Mouse (Mus musculus): Measurements from ENCODE around the gene Gm17482. TPM values are rescaled to one million over a fixed set of nuclear protein-coding genes. Genes with fewer than 3 reads are reported as not detected.

Gene Gm17482
- polyA plus RNA-seq, 1 experiment from 2014 or later, result not detected

DNA sequence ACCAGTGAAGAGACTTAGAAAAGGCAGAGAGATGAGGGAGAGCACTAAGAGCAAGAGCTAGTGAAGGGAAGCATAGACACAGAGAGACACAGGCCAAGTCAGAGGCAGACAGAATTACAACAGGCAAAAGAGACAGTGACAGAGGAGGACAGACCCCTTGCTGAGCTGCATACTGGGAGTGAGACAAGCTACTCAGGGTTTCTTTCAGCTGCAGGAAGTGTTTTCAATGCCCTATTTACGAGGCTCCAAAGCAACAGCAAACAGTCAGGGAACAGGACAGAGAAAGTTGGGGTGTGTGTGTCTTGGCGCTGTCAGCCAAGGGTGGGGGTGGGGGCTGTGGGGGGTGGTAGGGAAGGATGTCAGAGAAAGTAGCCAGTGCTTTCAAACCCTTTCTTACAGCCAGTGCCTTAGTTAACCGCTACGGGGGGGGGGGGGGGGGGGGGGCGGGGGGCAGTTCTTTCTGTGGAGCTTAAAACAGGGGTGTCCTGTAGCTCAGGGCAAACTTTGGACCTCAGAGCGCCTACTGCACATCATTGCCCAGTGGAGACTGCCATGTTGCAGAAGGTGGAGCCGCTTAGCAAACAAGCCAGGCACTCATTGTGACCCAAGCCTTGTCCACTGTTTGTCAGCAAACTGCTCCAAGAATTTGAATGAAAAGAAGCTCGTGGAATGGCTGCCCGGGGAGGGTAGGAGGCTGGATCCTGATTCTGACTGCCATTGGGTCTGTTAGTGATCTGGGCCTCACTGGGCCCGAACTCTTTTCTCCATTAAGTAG is 25.1 kb downstream of the Gm17482 start, which contains the start of gene Timp4:
TSS of gene Timp4 (minus strand) at position 107 of the 775 bp plus-strand sequence.
- Histone ChIP-seq H3K36me3 (no peaks in the 10 kb centered on the region; the same call in 1 of the 2 replicates), H3K27ac (replicated peaks) (no peak within 1 kb of the TSS), H3K27me3 (no peaks in the 10 kb centered on the region), H3K4me3 (no peak within 1 kb of the TSS), H3K9ac (replicated peaks) (no peak within 1 kb of the TSS), H3K4me1 (peaks cover 8% of the 10 kb centered on the region; the same call in 1 of the 2 replicates), H3K4me2 (replicated peaks) (peak within 1 kb of the TSS; percentile 2; the same call in 1 of the 2 replicates), H3K9me3 (no peaks in the 10 kb centered on the region)
- WGBS, result 19% methylated on average over 8 of the region's 10 CpGs
- no peak for ATAC-seq (replicated peaks)

DNA sequence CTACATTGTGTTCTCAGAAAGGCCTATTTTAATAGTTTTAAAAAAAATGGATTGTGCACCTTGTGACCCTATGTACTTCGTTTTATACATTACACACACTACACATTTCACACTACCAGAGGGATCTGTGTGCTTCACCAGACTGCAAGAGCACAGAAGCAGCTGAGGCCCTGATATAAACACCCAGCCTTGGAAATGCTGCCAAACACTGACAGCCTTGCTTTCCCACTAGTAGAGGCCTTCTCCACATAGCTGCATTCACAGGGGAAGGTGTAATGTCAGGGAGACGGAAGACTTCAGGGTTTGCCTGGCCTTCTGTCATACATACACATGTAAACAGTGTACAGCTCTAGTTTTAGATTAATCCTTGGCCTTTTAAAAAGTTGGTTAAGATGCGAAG is 28.0 kb downstream of the Gm17482 start:
- Histone ChIP-seq H3K4me3 (no peak overlapping the region), H3K9me3 (no peaks in the 10 kb centered on the region), H3K36me3 (no peaks in the 10 kb centered on the region; the same call in 1 of the 2 replicates), H3K9ac (replicated peaks) (no peak overlapping the region), H3K4me1 (peaks cover 8% of the 10 kb centered on the region; the same call in 1 of the 2 replicates), H3K27ac (replicated peaks) (no peak overlapping the region), H3K4me2 (replicated peaks) (no peak overlapping the region), H3K27me3 (no peaks in the 10 kb centered on the region)
- WGBS, result 75% methylated on average over 3 of the region's 3 CpGs
- no peak for ATAC-seq (replicated peaks)

DNA sequence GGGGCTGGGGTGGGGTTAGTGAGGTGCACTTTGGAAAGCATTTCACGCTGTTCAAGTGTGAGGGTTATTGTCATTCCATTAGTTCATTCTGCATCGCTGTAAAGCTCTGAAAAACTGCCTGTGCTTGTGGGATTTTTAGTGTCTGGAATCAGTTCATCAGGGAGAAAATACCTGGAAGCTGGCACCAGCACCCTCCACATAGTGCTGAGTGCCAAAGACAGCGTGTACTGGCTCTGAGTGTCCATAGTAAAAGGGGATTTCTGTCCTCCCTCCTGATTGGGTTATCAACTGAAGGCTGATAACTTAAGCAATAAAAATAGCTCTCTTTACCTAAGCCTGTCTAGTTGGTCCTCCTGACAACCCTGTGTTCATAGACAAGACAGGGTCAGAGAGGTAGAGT is 33.4 kb downstream of the Gm17482 start:
- Histone ChIP-seq H3K27me3 (no peaks in the 10 kb centered on the region), H3K27ac (replicated peaks) (no peak overlapping the region), H3K4me2 (replicated peaks) (no peak overlapping the region), H3K36me3 (peaks cover 12% of the 10 kb centered on the region; the same call in 1 of the 2 replicates), H3K9me3 (no peaks in the 10 kb centered on the region), H3K4me1 (no peaks in the 10 kb centered on the region), H3K9ac (replicated peaks) (no peak overlapping the region), H3K4me3 (no peak overlapping the region)
- 88% methylated on average over 3 of the region's 3 CpGs for WGBS
- ATAC-seq (replicated peaks), result no peak

DNA sequence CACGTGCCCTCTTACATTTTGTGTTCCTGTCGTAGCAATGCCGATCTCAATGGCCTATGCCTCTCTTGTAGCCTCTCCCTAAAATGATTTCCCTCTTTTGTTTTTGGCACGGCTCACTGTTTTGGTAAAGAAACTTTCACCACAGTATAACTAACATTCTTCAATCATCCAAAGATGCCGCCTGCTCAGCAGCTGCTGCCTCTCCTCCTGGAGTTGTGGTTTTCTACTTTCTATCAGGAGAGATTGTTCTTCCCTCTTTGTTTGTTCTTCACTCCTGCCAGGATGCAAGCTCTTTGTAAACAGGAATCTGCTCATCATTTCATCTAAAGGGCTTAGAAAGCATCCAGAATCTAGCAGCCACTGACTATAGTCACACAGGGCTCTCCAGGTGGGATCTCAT is 39.6 kb downstream of the Gm17482 start:
- H3K27ac ChIP-seq (replicated peaks), result no peak overlapping the region
- H3K4me2 ChIP-seq (replicated peaks), result no peak overlapping the region
- WGBS, result 84% methylated on average over 5 of the region's 5 CpGs
- no peak overlapping the region for H3K4me3 ChIP-seq
- no peaks in the 10 kb centered on the region for H3K27me3 ChIP-seq
- no peaks in the 10 kb centered on the region for H3K9me3 ChIP-seq
- ATAC-seq (replicated peaks), result no peak
- H3K4me1 ChIP-seq, result no peaks in the 10 kb centered on the region
- H3K9ac ChIP-seq (replicated peaks), result no peak overlapping the region
- H3K36me3 ChIP-seq, result peaks cover 12% of the 10 kb centered on the region

DNA sequence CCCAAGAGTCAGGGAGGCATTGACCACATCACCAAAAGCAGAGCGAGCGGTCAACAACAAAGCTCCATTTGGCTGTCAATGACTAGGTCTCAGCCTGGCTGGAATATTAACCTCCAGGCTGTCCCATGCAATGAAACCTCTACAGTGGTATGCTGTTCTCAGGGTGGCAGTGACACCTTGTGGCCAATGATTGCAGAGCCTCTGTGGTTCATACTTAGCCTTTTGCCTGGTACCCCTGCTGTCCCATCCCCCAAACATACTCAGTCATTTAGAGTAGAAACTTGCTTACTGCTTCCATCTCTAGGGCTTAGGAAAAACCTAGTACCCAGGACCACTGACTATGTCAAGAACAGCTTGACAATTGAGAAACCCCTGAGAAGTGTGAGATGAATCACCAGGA is 40.8 kb downstream of the Gm17482 start:
- whole genome bisulfite sequencing, result 58% methylated on average over 2 of the region's 2 CpGs
- H3K27me3 ChIP-seq, result no peaks in the 10 kb centered on the region
- peak; percentile 83 for ATAC-seq (replicated peaks)
- H3K9me3 ChIP-seq, result no peaks in the 10 kb centered on the region
- peaks cover 8% of the 10 kb centered on the region for H3K36me3 ChIP-seq
- H3K9ac ChIP-seq (replicated peaks), result no peak overlapping the region
- H3K4me1 ChIP-seq, result no peaks in the 10 kb centered on the region
- no peak overlapping the region for H3K4me2 ChIP-seq (replicated peaks)
- no peak overlapping the region for H3K27ac ChIP-seq (replicated peaks)
- no peak overlapping the region for H3K4me3 ChIP-seq

DNA sequence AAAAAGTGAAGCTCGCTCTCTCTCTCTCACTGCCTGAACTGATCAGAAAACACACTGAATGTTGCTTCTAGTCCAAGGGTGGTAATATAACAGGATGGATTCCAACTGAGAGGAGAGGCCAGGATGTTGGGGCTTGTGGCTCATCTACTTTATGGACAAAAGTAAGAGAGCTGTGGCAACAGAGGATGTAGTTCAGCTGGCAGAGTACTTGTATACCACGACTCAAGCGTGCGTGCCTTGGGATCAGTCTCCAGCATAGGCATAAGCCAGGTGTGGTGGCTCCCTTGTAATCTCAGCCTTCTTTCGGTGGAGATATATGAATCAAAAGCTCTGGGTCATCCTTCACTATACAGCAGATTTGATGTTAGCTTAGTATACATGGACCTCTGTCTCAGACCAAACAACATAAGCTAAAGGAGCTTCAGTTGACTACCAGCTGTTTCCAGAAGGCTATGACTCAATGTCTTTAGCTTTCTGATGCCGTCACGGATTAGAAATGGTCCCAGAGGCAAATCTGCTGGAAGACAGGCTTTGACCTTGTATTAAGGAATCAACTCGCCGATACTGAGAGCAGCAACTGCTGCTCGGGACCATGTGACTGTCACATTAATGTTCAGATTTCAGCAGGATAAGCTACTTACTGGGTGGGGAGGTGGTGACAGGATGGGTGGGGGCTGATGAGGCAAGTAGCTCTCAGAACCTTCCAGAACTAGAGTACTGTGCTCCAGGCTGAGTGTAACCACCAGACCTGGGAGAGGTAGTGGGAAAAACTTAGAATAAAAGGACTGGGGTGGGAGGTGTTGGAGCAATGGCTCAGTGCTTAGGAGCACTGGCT is 41.6 kb downstream of the Gm17482 start:
- no peaks in the 10 kb centered on the region for H3K9me3 ChIP-seq
- no peaks in the 10 kb centered on the region for H3K4me1 ChIP-seq
- WGBS, result 89% methylated on average over 10 of the region's 10 CpGs
- H3K36me3 ChIP-seq, result peaks cover 7% of the 10 kb centered on the region
- no peaks in the 10 kb centered on the region for H3K27me3 ChIP-seq
- H3K9ac ChIP-seq (replicated peaks), result no peak overlapping the region
- ATAC-seq (replicated peaks), result no peak
- H3K4me3 ChIP-seq, result no peak overlapping the region
- H3K4me2 ChIP-seq (replicated peaks), result no peak overlapping the region
- H3K27ac ChIP-seq (replicated peaks), result no peak overlapping the region

DNA sequence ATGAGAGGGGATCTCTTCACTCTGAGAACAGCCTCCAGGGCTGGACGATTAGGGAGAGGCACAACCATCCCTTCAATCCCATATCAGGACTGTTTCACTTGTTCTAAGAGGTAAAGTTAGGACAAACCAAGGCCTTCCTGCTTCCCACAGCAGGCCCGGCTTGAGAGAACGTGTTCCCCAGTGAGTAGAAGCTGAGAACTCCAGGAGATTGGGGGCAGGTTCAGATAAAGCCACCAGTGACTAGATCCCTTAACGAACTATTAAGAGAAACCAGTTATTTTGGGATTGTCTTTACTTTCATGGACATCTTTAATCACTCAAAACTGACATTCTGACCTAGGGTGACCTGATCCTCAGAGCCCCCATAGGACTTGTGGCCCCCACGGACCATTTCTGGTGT is 42.4 kb downstream of the Gm17482 start:
- ATAC-seq (replicated peaks), result no peak
- Histone ChIP-seq H3K9me3 (no peaks in the 10 kb centered on the region), H3K27me3 (no peaks in the 10 kb centered on the region), H3K36me3 (peaks cover 3% of the 10 kb centered on the region), H3K4me2 (replicated peaks) (no peak overlapping the region), H3K4me1 (no peaks in the 10 kb centered on the region), H3K9ac (replicated peaks) (no peak overlapping the region), H3K27ac (replicated peaks) (no peak overlapping the region), H3K4me3 (no peak overlapping the region)
- 75% methylated on average over 5 of the region's 5 CpGs for WGBS

DNA sequence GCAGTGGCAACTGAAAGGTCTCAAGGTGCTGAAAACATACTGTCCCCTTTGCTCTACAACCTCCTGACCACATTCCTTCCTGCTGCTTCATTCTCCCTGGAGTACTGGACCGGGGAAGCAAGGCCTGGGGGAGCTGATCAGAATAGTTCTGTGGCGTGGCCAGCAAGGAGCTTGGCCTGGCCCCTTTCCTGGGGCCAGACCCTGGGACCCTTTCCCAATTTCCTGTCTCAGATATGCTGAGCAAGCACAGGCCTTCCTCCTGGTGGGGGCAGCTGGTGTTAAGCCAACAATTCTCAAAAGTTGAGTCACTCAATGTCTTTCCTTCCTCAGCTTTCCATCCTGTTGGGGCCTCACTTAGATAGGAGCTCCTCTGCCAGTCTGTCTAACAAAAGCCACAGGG is 42.9 kb downstream of the Gm17482 start:
- Histone ChIP-seq H3K9me3 (no peaks in the 10 kb centered on the region), H3K4me1 (no peaks in the 10 kb centered on the region), H3K36me3 (no peaks in the 10 kb centered on the region; the same call in 1 of the 2 replicates), H3K27me3 (no peaks in the 10 kb centered on the region), H3K27ac (replicated peaks) (no peak overlapping the region), H3K4me2 (replicated peaks) (no peak overlapping the region), H3K4me3 (no peak overlapping the region), H3K9ac (replicated peaks) (no peak overlapping the region)
- no peak for ATAC-seq (replicated peaks)
- 68% methylated on average over 2 of the region's 2 CpGs for WGBS

DNA sequence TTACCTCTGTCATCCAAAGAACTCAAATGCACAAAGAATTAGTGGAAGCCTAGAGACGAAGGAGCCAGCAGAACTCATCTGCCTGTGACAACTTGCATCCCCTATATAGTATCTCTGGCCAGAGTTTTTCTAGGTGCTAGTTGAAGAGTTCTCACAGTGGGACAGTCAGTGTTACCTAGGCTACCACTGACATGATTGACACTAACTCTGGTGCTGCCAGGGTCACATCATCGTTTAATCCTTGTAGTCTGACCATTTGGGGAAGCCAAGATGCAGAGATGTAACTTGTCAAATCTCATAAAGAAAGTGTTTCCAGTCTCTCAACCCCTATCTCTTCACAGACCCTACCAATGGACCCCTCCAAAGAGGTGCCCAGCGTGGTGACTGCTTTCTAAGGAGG is 44.2 kb downstream of the Gm17482 start:
- Histone ChIP-seq H3K4me1 (no peaks in the 10 kb centered on the region), H3K27me3 (no peaks in the 10 kb centered on the region), H3K27ac (replicated peaks) (no peak overlapping the region), H3K36me3 (no peaks in the 10 kb centered on the region; the same call in 1 of the 2 replicates), H3K4me2 (replicated peaks) (no peak overlapping the region), H3K9me3 (no peaks in the 10 kb centered on the region), H3K9ac (replicated peaks) (no peak overlapping the region), H3K4me3 (no peak overlapping the region)
- 67% methylated on average over 3 of the region's 3 CpGs for WGBS
- ATAC-seq (replicated peaks), result no peak

DNA sequence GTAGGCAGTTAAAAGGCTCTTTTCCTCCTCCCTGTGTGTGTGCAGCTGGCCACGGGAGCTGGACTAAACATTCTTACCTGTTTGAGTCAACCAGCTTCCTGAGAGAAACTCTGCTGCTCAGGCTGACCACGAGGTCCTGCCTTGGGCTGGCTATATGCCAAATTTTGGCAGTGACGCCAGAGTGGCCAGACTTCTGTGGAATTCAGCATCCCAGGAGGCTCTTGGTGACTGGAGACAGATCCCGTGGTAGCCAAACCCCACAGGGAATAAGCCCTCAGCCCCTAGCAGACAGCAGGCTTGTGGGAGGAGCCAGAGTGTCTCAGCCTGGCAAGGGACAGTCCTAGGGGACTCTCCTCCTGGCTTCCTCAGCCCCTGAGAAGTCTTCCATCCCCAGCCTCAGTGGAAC is 44.7 kb downstream of the Gm17482 start:
- Histone ChIP-seq H3K9ac (replicated peaks) (no peak overlapping the region), H3K27ac (replicated peaks) (no peak overlapping the region), H3K27me3 (no peaks in the 10 kb centered on the region), H3K36me3 (no peaks in the 10 kb centered on the region; the same call in 1 of the 2 replicates), H3K4me3 (no peak overlapping the region), H3K4me2 (replicated peaks) (no peak overlapping the region), H3K4me1 (no peaks in the 10 kb centered on the region), H3K9me3 (no peaks in the 10 kb centered on the region)
- ATAC-seq (replicated peaks), result no peak
- WGBS, result 13% methylated on average over 4 of the region's 4 CpGs

DNA sequence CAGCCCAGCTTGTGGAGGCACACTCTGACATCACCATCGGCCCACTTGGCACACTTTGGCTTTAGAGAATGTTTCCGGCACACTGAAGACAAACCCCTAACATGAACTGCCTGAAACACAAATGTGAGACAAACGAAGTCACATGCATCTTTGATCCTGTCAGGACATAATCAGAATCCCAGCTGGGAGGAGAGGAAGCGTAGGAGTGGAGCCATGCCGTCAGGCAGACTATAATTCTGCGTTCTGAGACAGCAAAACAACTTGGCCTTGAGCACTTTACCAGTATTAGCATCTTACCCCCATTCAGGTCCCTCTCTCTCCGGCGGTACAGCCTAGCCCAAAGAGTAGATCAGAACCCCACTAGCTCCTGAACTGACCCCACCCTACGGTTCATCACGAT is 46.2 kb downstream of the Gm17482 start:
- no peak for ATAC-seq (replicated peaks)
- Histone ChIP-seq H3K9ac (replicated peaks) (no peak overlapping the region), H3K27me3 (no peaks in the 10 kb centered on the region), H3K4me2 (replicated peaks) (no peak overlapping the region), H3K4me3 (no peak overlapping the region), H3K9me3 (no peaks in the 10 kb centered on the region), H3K4me1 (no peaks in the 10 kb centered on the region), H3K27ac (replicated peaks) (no peak overlapping the region), H3K36me3 (no peaks in the 10 kb centered on the region; the same call in 1 of the 2 replicates)
- WGBS, result 82% methylated on average over 10 of the region's 10 CpGs

DNA sequence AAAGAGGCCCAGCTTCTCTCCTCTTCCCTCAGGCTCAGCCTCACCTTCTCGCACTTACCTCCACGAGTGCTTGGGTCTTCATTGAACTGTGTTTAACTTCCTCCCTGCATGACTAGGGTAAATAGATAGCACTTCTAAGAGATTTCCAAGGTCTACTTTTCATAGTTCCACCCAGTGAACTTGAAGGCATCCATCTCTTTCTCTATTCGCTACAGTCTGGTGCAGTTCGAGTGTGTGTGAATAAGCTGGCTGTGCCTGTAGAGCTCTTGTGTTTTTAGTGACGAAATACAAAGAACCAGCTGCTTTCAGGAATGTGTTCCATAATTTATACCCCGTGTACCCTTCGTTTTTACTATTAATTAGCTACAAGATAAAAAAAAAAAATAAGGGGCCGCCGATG is 47.6 kb downstream of the Gm17482 start:
- Histone ChIP-seq H3K4me3 (no peak overlapping the region), H3K9me3 (no peaks in the 10 kb centered on the region), H3K27me3 (no peaks in the 10 kb centered on the region), H3K36me3 (no peaks in the 10 kb centered on the region; the same call in 1 of the 2 replicates), H3K4me1 (no peaks in the 10 kb centered on the region), H3K4me2 (replicated peaks) (no peak overlapping the region), H3K9ac (replicated peaks) (no peak overlapping the region), H3K27ac (replicated peaks) (no peak overlapping the region)
- ATAC-seq (replicated peaks), result no peak
- WGBS, result 51% methylated on average over 9 of the region's 9 CpGs

All from forebrain, embryonic 15.5 days (tissue).